Mouse (Mus musculus) left cerebral cortex, postnatal 36 days (tissue): ENCODE results near the gene Brat1. TPM values are rescaled to one million over a fixed set of nuclear protein-coding genes. Genes with fewer than 3 reads are reported as not detected.

ENCODE experiments used
- DNase-seq, 2 experiments: peaks; one replicate each; pipeline ENCODE4 v3.0.0; 2021 to 2022; ENCODE audit warnings: low spot score in 2 of 2, mixed read lengths in 1 of 2
- intact Hi-C: fragments of 180-260 bp; cut with DNase I; formaldehyde crosslinking; loops from one replicate; pipeline ENCODE4 v1.15.1; 2025
- total RNA-seq, 2 experiments: library from RNA; stranded (reverse); gene quantifications; 2 replicates each; pipeline ENCODE4 v1.2.3; 2021

Brat1 gene
- total RNA-seq, 2 experiments from 2014 or later = 20.4 to 21.9 TPM

GRCm38 (mm10) chr5:140688434-140688833, 16.4 kb upstream of the Brat1 start:
- intact Hi-C loops = no loop called here

GRCm38 (mm10) chr5:140695987-140696386, 8.8 kb upstream of the Brat1 start:
- no peak for DNase-seq
- intact Hi-C loops = no loop called here

More at GRCm38 (mm10) chr5:140688434-140688833, 16.4 kb upstream of the Brat1 start:
- peak in 1 of 2 experiments; percentile 48 for DNase-seq

- no peak for DNase-seq
- intact Hi-C loops = no loop called here
These were observed 5.0 kb upstream of the Brat1 start for GRCm38 (mm10) chr5:140699776-140700175.

- intact Hi-C loops = no loop called here
- no peak for DNase-seq
These were observed 3.1 kb upstream of the Brat1 start for GRCm38 (mm10) chr5:140701661-140702060.

GRCm38 (mm10) chr5:140702103-140702513, 2.7 kb upstream of the Brat1 start, which contains the start of gene Iqce:
TSS of gene Iqce (minus strand) at chr5:140702378.
- intact Hi-C loops = no loop called here

GRCm38 (mm10) chr5:140702618-140703175, 2.1 kb upstream of the Brat1 start:
- intact Hi-C loops = no loop called here
- DNase-seq = no peak

More at GRCm38 (mm10) chr5:140702103-140702513, 2.7 kb upstream of the Brat1 start, which contains the start of gene Iqce:
- DNase-seq = peak; percentile 95 to 96

- intact Hi-C loops = no loop called here
- no peak for DNase-seq
These were observed 1.1 kb upstream of the Brat1 start for GRCm38 (mm10) chr5:140703480-140704377.

GRCm38 (mm10) chr5:140705501-140706171, 825 bp downstream of the Brat1 start:
- no peak for DNase-seq
- intact Hi-C loops = loop anchor here (5.0 kb wide), 1 partner anchor 42 kb away; no protein-coding TSS in a partner anchor

GRCm38 (mm10) chr5:140710315-140710714, 5.5 kb downstream of the Brat1 start:
- DNase-seq = no peak
- intact Hi-C loops = no loop called here

- no peak for DNase-seq
- intact Hi-C loops = no loop called here
These were observed 6.2 kb downstream of the Brat1 start for GRCm38 (mm10) chr5:140711040-140711439.

- intact Hi-C loops = no loop called here
- DNase-seq = no peak
These were observed 16.0 kb downstream of the Brat1 start for GRCm38 (mm10) chr5:140720773-140721172.

- intact Hi-C loops = no loop called here
- DNase-seq = no peak
These were observed 17.3 kb downstream of the Brat1 start for GRCm38 (mm10) chr5:140722121-140722520.

GRCm38 (mm10) chr5:140723822-140724221, 19.0 kb downstream of the Brat1 start, which contains the start of gene Amz1:
TSS of gene Amz1 (plus strand) at chr5:140724127.
- DNase-seq = peak; percentile 76 to 77
- intact Hi-C loops = no loop called here

- no peak for DNase-seq
- intact Hi-C loops = no loop called here
These were observed 21.4 kb downstream of the Brat1 start for GRCm38 (mm10) chr5:140726062-140726839.

- no peak for DNase-seq
- intact Hi-C loops = no loop called here
These were observed 22.3 kb downstream of the Brat1 start for GRCm38 (mm10) chr5:140726946-140727740.

GRCm38 (mm10) chr5:140731040-140731797, 26.4 kb downstream of the Brat1 start:
- intact Hi-C loops = no loop called here
- DNase-seq = no peak

GRCm38 (mm10) chr5:140732195-140732594, 27.4 kb downstream of the Brat1 start:
- intact Hi-C loops = no loop called here
- no peak for DNase-seq

- no peak for DNase-seq
- intact Hi-C loops = no loop called here
These were observed 28.5 kb downstream of the Brat1 start for GRCm38 (mm10) chr5:140733336-140733735.
